Mouse (Mus musculus): ENCODE data around the gene Gzmf.
"Not testable (repeated sequence)": the region's sequence is repeated elsewhere in the genome, so short reads cannot be mapped to it uniquely, and the experiment has no call there.

The Gzmf gene

DNA sequence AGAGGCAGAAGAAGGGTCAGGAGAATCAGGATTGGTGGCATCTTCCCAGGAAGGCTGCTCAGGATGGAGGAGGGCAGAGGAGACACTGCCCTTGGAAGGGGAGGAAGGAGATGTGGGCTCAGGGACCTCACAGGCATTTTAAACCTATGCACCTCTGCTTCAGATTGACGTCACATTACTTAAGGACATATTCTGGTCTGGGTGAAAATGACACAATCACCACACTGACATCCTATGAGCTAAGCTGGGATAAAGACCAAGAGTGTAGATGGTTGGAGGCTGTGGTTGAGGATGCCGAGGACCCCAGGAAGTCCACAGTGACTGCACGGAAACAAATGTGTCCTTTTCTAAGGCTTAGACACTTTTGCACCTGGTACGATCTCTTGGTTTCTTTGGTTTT, at the start of gene Gzmf:
Gene Gzmf (minus strand): TSS at position 101 of the 400 bp plus-strand sequence.
- no peak for DNase-seq

DNA sequence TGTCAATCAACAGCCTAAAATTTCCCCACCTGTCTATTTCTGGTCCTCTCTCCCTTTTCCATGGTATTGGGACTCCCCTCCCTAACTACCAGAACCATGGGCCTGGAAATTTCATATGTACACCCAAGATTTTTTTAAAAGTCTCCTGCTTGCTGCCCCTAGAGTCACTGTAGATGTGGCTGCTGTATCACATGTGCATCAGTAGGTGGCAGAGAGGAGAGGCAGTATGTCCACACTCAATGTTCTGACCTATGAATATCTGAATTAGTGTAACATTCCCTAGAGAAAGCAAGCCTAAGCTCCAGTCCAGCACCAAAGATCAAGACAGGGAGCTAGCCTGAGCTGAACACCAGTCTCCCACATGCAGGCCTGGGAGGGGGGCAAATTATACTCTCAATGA, 29.2 kb upstream of the Gzmf start:
- no peak for DNase-seq

DNA sequence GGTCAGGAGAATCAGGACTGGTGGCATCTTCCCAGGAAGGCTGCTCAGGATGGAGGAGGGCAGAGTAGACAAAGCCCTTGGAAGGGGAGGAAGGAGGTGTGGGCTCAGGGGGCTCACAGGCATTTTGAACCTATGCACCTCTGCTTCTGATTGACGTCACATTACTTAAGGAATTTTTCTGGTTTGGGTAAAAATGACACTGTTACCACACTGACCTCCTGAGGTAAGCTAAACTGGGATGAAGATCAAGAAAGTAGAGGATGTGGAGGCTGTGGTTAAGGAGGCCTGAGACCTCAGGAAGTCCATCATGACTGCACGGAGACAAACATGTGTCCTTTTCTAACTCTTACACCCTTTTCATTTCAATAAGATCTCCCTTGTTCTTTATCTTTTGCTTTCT, 23.3 kb upstream of the Gzmf start, which contains the start of gene Gzmc:
Gene Gzmc (minus strand): TSS at position 101 of the 400 bp plus-strand sequence.
- DNase-seq = no peak

DNA sequence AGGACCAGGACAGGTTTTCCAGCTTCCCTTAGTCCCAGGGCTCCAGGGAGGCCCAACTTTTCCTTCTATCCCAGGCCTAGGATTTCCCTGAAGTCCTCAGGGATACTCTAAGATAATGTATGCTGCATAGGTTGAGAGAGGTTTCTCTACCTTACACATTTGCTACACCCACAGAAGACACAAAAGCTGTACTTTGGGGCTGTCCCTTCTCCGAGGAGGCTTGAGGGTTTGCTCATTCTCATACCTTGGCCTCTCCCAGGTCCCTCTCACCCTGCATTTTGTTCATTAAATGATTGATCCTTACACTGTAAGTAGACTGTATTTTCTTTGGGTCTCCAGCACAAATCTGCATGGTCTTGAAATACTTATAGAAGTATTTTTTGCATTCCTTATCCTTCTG, 5.6 kb downstream of the Gzmf start:
- no peak for DNase-seq

DNA sequence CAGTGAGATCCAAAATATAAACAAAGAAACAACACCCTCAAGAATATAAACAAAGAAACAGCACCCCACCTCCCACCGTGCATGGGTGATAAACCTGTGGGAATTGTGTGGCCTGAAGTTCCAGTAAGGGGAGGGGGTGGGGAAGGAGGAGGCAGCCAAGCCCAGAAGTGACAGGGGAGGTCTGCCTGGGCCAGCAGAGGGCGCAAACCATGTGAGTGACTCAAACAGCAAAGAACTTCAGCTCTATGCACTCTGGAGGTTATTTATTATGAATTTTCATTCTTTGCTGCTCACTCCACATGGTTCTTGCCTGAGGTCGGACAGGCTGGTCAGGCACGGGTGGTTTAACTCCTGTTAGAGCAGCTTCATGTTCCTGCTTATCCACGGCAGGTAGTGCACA, 6.2 kb downstream of the Gzmf start:
- peak; percentile 30 for DNase-seq

DNA sequence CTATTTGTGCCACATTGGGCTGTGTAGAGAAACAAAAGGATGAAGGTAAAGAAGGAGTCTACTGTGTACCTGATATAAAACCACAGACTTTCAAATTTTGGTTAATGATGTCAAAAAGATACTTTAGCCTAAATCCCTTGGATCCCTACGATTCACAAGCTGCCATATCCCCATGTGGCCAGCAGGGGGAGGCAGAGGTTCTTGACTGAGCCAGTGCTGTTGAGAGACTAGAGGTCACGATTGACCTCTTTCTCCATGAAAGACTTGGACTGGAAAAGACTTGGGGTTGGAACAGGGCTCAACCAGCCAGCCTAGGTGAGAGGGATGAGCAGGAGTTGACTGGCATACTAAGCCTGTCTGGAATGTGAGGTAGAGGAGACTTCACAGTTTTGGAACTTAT, 7.2 kb downstream of the Gzmf start:
- DNase-seq = peak; percentile 64

DNA sequence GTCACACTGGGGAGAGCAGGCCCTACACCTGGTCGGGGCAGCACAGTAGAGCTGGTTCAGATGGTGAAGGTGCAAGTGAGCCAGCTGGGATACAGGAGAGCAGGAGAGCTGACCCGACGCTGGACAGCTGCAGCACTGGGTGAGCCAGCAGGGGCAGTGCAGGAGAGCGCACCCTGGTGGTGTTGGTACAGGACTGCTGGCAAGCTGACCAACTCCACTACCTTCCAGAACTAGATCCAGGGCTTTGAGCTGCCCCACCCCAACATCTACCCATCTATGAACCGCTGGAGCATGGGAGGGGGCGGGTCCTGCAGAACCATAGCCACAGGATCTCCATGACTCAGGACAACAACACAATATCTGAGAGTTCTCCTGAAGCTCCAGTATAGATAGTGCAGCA, 24.3 kb downstream of the Gzmf start:
- DNase-seq = no peak

DNA sequence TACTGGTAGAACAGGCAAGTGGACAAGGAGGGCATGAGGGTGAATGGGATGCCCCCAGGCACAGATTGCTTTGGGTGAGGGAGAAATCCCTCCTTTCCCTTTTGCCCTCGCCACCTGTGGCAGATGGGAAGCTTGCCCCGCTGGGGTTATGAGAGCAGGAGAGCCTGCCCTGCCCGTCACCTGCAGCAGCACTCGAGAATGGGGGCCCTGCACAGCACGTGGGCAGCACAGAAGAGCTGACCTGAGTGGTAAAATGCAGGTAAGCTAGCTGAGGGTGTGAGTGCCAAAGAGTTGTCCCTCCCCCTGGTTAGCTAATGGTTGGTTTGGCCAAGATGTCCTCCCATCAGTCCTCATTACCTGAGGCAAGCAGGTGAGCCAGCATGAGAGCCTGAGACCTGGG, 24.7 kb downstream of the Gzmf start:
- DNase-seq = no peak

DNA sequence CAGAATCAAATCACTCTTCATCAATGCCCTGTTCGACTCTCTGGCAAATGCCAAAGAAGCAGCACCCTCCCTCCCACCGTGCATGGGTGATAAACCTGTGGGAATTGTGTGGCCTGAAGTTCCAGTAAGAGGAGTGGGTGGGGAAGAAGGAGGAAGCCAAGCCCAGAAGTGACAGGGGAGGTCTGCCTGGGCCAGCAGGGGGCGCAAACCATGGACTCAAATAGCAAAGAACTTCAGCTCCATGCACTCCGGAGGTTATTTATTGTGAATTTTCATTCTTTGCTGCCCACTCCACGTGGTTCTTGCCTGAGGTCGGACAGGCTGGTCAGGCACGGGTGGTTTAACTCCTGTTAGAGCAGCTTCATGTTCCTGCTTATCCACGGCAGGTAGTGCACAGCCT, 33.6 kb downstream of the Gzmf start:
- DNase-seq = peak; percentile 42

DNA sequence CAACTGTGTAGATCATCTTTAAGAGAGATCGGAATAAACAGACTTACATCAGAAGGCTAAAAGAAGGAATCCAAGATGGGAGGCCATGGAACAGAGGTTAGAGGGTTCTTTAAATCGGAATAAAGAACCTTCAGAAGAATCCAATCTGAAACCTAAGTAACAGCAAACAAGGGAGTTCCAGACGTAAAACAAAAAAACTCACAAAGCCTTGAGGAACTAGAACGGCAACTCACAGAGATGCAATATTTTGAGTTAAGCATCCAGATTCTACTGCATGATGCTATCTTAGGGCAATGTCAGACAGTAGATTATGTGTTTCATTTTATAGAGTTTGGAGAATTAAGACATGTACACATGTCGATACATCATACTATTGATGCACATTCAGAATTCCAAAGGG, 36.7 kb downstream of the Gzmf start, which contains the start of gene Gzmn:
Gene Gzmn (minus strand): TSS at position 101 of the 400 bp plus-strand sequence.
- DNase-seq = no peak

DNA sequence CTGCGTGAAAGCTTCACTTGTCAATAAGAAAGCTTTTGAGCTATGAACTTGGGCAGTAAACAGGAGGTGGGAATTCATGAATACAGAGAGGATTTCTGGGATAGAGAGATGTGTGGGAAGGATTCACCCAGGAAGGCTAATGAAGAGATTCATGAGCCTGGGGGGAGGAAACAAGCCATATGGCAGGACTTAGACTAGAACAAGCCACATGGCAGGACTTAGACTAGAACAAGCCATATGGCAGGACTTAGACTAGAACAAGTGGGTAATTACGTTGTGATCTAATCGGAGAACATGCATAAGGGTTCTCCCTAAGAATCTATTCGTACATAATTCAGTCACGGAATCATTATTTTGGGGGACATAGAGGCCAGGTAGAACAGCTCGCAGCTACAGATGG, 37.8 kb downstream of the Gzmf start:
- no peak for DNase-seq

DNA sequence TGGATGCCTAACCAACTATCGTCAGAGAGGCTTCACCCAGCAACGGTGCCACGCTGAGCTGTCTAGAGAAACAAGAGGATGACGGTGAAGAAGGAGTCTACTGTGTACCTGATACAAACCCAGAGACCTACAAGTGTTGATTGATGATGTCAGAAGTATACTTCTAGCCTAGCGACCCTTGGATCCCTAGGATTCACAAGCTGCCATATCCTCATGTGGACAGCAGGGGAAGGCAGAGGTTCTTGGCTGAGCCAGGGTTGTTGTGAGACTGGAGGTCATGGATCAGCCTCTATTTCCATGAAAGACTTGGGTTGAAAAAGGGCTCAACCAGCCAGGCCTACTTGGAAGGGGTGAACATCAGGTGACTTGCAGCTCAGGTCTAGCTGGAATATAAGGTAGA, 38.5 kb downstream of the Gzmf start:
- no peak for DNase-seq

DNA sequence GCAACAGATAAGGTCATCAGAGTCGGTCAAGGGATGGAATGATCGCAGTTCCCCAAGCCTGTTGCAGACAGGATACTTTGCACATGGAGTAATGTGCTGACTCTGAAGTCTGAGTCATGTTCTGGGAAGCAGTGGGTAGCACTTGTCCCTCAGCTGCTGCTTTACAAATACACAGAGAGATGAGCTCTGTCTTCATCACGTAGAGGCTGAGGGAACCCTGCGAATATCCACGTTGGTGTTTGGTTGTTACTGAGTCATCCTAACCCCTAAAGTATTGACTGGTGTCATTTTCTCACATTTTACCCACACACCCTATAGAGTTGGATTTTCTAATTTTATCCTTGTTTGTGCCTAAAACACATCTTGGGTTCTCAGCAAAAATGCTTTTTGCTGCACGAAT, 43.2 kb downstream of the Gzmf start:
- no peak for DNase-seq

DNA sequence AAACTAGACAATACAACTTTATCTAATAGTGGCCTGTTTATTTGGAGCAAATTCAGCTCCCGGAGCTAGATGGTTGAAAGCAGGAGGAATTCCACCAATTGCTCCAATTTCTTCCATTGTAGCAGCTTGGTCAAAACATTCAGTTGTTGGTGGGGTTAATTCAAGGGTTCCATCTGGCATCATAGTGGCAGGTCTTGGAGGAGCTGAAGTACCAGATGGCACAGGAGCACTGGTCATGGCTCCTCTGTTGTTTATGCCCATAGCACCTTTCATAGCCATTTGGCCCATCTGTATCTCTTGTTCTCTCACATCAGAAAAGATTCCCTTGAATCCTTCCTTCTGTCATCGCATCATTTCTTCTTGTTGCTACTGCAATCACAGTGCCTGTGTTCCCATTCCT, 49.1 kb downstream of the Gzmf start:
- no peak for DNase-seq

DNA sequence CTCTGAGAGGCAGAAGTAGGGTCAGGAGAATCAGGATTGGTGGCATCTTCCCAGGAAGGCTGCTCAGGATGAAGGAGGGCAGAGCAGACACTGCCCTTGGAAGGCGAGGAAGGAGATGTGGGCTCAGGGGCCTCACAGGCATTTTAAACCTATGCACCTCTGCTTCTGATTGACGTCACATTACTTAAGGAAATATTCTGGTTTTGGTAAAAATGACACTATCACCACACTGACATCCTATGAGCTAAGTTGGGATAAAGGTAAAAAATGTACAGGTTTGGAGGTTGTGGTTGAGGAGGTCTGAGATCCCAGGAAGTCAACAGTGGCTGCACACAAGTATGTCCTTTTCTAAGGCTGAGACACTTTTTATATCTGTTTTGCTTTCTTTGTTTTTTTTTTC, 51.7 kb downstream of the Gzmf start, which contains the start of gene Gzmg:
Gene Gzmg (minus strand): TSS at position 101 of the 400 bp plus-strand sequence.
- not testable (repeated sequence) for DNase-seq

DNA sequence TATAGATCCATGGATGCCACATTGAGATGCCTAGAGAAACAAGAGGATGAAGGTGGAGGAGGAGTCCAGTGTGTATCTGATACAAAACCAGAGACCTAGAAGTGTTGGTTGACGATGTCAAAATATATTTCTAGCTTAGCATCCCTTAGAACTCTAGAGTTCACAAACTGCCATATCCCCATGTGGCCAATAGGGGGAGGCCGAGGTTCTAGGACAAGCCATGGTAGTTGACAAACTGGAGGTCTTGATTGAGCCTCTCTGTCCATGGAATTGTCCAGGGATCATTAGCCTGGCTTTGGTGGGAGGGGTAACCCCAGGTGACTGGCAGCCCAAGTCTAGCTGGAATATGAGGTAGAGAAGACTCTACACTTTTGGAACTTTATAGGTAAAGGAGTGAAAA, 55.9 kb downstream of the Gzmf start:
- DNase-seq = no peak

Measured in right cerebral cortex, postnatal 14 days (tissue).